Mouse (Mus musculus): Measurements from ENCODE around the gene Olfr538. TPM values are rescaled to one million over a fixed set of nuclear protein-coding genes. Genes with fewer than 3 reads are reported as not detected.
"Not testable (repeated sequence)": the region's sequence is repeated elsewhere in the genome, so short reads cannot be mapped to it uniquely, and the experiment has no call there.

Gene Olfr538
- not detected for total RNA-seq (2021)
- long read RNA-seq, result 0 reads

- DNase-seq (ENCODE audit: low spot score in 2 of 2), result no peak
These were observed at the start of gene Olfr538 for GRCm38 (mm10) chr7:140567586-140567985. Gene Olfr538, plus strand, starts transcription at chr7:140567886.

- no peak for DNase-seq (ENCODE audit: low spot score in 2 of 2)
These were observed 27.9 kb upstream of the Olfr538 start for GRCm38 (mm10) chr7:140539746-140540145.

- not testable (repeated sequence) for DNase-seq (ENCODE audit: low spot score in 2 of 2)
These were observed 33.3 kb downstream of the Olfr538 start, which contains the start of gene Olfr46 for GRCm38 (mm10) chr7:140600969-140601368. Gene Olfr46, plus strand, starts transcription at chr7:140601269.

Other genes starting within 250 kb of the Olfr538 start
- gene Olfr525, start 247.0 kb upstream of the Olfr538 start, total RNA-seq (2021), result not detected
- not detected for gene Olfr527, start 233.9 kb upstream of the Olfr538 start, total RNA-seq (2021)
- not detected for gene Olfr60, start 206.2 kb upstream of the Olfr538 start, total RNA-seq (2021)
- not detected for gene Olfr530, start 191.6 kb upstream of the Olfr538 start, total RNA-seq (2021)
- gene Olfr531, start 165.0 kb upstream of the Olfr538 start, total RNA-seq (2021), result not detected
- not detected for gene Olfr532, start 146.2 kb upstream of the Olfr538 start, total RNA-seq (2021)
- not detected for gene Olfr533, start 104.5 kb upstream of the Olfr538 start, total RNA-seq (2021)
- gene Olfr535, start 83.7 kb upstream of the Olfr538 start, total RNA-seq (2021), result not detected
- gene Olfr536, start 60.5 kb upstream of the Olfr538 start, total RNA-seq (2021), result not detected
- under 1 TPM; 0.09 to 0.18 TPM for gene Olfr46, start 33.4 kb downstream of the Olfr538 start, total RNA-seq (2021)
- gene Olfr61, start 61.1 kb downstream of the Olfr538 start, total RNA-seq (2021), result not detected
- not detected for gene Olfr53, start 78.6 kb downstream of the Olfr538 start, total RNA-seq (2021)
- under 1 TPM; 0.09 to 0.14 TPM for gene Olfr539, start 92.0 kb downstream of the Olfr538 start, total RNA-seq (2021)
- under 1 TPM in 1 of 2 experiments, not detected in 1; 0.11 TPM for gene Olfr45, start 114.1 kb downstream of the Olfr538 start, total RNA-seq (2021)
- gene Olfr541, start 129.4 kb downstream of the Olfr538 start, total RNA-seq (2021), result not detected
- not detected for gene Cyp2e1, start 195.9 kb downstream of the Olfr538 start, total RNA-seq (2021)
- gene Syce1, start 220.0 kb downstream of the Olfr538 start, total RNA-seq (2021), result not detected